Mouse (Mus musculus): ENCODE results near the gene Elp6. TPM values are rescaled to one million over a fixed set of nuclear protein-coding genes. Genes with fewer than 3 reads are reported as not detected.
"Not testable (repeated sequence)": the region's sequence is repeated elsewhere in the genome, so short reads cannot be mapped to it uniquely, and the experiment has no call there.

Elp6 gene
- polyA plus RNA-seq, 1 experiment from 2014 or later, result 25.5 TPM

DNA sequence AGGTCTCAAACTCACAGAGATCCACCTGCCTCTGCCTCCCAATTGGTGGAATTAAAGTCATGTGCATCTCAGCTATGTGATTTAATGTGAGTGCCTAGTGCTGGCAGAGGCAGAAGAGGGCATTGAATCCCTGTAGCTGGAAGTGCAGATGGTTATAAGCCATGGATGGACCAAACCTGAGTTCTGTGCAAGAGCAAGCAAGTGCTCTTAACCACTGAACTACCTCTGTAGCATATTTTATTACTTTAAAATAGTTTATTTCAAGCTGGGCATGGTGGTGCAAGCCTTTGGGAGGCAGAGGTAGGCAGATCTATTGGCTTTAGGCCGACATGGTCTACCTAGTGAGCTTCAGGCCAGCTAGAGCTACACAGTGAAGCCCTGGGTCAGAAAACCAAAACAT is 19.2 kb downstream of the Elp6 start:
- Histone ChIP-seq H3K4me2 (replicated peaks; ENCODE audit: low read depth, low read length) (no peak overlapping the region), H3K9ac (replicated peaks; ENCODE audit: low read depth, low read length) (no peak overlapping the region), H3K9me3 (ENCODE audit: control insufficient read depth, low read depth, low read length) (no peaks in the 10 kb centered on the region), H3K27ac (ENCODE audit: low read length) (no peak overlapping the region), H3K36me3 (ENCODE audit: control insufficient read depth, insufficient read depth, low read length) (peaks cover 13% of the 10 kb centered on the region), H3K4me1 (ENCODE audit: control insufficient read depth, insufficient read depth, low read length) (no peaks in the 10 kb centered on the region), H3K27me3 (ENCODE audit: control insufficient read depth, insufficient read depth, low read length) (no peaks in the 10 kb centered on the region), H3K4me3 (ENCODE audit: low read depth, low read length) (no peak overlapping the region)
- 94% methylated on average over 1 of the region's 1 CpGs for WGBS
- ATAC-seq (ENCODE audit: insufficient number of reproducible peaks, insufficient read depth, low FRiP score, low read depth), result no peak

DNA sequence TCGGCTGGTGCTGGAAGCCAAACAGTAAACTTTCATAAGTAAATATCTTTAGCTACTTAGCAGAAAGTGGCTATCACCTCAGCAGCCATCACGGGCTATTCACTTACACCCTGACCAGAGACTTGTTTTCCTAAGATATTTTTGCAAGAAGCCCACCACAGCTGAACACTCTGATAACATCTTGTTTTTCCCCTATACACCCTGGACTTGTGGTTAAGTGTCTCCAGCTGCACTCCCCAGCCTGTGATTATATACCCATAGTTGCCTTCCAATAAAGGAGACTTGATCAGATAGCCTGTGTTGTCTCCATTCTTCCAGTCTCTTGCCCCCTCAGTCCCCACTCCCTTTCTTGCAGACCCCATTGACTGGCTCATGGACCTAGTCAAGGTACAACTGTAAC is 23.2 kb downstream of the Elp6 start:
- Histone ChIP-seq H3K9ac (replicated peaks; ENCODE audit: low read depth, low read length) (no peak overlapping the region), H3K27me3 (ENCODE audit: control insufficient read depth, insufficient read depth, low read length) (no peaks in the 10 kb centered on the region), H3K4me2 (replicated peaks; ENCODE audit: low read depth, low read length) (no peak overlapping the region), H3K4me3 (ENCODE audit: low read depth, low read length) (no peak overlapping the region), H3K9me3 (ENCODE audit: control insufficient read depth, low read depth, low read length) (no peaks in the 10 kb centered on the region), H3K4me1 (ENCODE audit: control insufficient read depth, insufficient read depth, low read length) (no peaks in the 10 kb centered on the region), H3K27ac (ENCODE audit: low read length) (no peak overlapping the region), H3K36me3 (ENCODE audit: control insufficient read depth, insufficient read depth, low read length) (no peaks in the 10 kb centered on the region)
- WGBS, result 64% methylated on average over 2 of the region's 2 CpGs
- ATAC-seq (ENCODE audit: insufficient number of reproducible peaks, insufficient read depth, low FRiP score, low read depth), result no peak

DNA sequence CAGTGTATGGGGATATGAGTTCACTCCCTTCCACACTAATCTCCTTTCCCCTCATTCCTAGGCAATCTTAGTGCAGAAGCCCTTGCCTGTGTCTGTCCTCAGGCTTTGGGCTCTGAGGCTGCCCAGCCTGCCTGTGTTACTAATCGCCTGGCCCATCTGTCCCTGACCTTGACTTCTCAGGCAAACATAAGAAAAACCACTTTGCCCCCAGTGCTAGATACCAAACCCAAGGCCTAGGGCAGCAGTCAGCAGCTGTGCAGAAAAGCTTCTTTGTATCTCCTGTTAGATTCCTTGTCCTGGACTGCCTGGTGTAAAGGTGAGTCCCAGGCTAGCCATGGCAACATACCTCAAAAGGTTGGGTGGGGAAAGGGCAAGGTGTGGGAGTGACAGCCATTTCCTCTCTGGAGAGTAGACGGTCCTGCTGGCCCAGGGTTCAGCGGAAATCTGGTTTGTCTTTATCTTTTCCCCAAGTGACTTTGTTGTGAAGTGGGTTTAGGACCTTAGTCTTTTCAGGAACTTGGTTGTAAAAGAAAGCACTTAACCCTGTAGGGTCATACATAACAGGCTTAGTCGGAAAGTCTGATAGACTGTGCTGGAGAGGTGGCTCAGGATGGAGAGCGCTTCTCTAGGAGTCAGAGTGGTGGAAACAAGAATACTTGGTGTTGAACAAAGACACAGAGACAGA is 24.1 kb downstream of the Elp6 start:
- Histone ChIP-seq H3K9ac (replicated peaks; ENCODE audit: low read depth, low read length) (no peak overlapping the region), H3K4me3 (ENCODE audit: low read depth, low read length) (no peak overlapping the region), H3K4me2 (replicated peaks; ENCODE audit: low read depth, low read length) (no peak overlapping the region), H3K27me3 (ENCODE audit: control insufficient read depth, insufficient read depth, low read length) (no peaks in the 10 kb centered on the region), H3K4me1 (ENCODE audit: control insufficient read depth, insufficient read depth, low read length) (0 out of 2 replicates have a peak, but pooled peaks cover under 1% of the 10 kb centered on the region), H3K27ac (ENCODE audit: low read length) (no peak overlapping the region), H3K9me3 (ENCODE audit: control insufficient read depth, low read depth, low read length) (no peaks in the 10 kb centered on the region), H3K36me3 (ENCODE audit: control insufficient read depth, insufficient read depth, low read length) (no peaks in the 10 kb centered on the region)
- no peak for ATAC-seq (ENCODE audit: insufficient number of reproducible peaks, insufficient read depth, low FRiP score, low read depth)
- WGBS, result 52% methylated on average over 5 of the region's 5 CpGs

DNA sequence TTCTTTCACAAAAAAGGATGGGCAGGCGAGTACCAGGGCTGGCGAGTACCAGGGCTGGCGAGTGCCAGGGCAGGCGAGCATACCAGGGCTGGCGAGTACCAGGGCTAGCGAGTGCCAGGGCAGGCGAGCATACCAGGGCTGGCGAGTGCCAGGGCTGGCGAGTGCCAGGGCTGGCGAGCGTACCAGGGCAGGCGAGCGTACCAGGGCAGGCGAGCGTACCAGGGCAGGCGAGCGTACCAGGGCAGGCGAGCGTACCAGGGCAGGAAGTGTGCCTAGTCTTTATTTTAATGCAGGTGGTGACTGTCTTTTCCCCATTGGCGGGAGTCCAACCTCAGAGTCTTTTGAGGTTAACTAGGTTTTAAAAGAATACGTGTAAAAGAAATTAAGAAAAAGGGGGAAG is 24.7 kb downstream of the Elp6 start:
- no peak for ATAC-seq (ENCODE audit: insufficient number of reproducible peaks, insufficient read depth, low FRiP score, low read depth)
- H3K4me2 ChIP-seq (replicated peaks; ENCODE audit: low read depth, low read length), result no peak overlapping the region
- 82% methylated on average over 21 of the region's 21 CpGs for WGBS
- H3K27me3 ChIP-seq (ENCODE audit: control insufficient read depth, insufficient read depth, low read length), result no peaks in the 10 kb centered on the region
- 0 out of 2 replicates have a peak, but pooled peaks cover 5% of the 10 kb centered on the region for H3K4me1 ChIP-seq (ENCODE audit: control insufficient read depth, insufficient read depth, low read length)
- H3K9me3 ChIP-seq (ENCODE audit: control insufficient read depth, low read depth, low read length), result no peaks in the 10 kb centered on the region
- no peak overlapping the region for H3K4me3 ChIP-seq (ENCODE audit: low read depth, low read length)
- H3K27ac ChIP-seq (ENCODE audit: low read length), result no peak overlapping the region
- H3K9ac ChIP-seq (replicated peaks; ENCODE audit: low read depth, low read length), result no peak overlapping the region
- H3K36me3 ChIP-seq (ENCODE audit: control insufficient read depth, insufficient read depth, low read length), result no peaks in the 10 kb centered on the region

GRCm38 (mm10) chr9:110330341-110330740 is 25.4 kb downstream of the Elp6 start:
- no peak overlapping the region for H3K4me2 ChIP-seq (replicated peaks; ENCODE audit: low read depth, low read length)
- no peaks in the 10 kb centered on the region for H3K9me3 ChIP-seq (ENCODE audit: control insufficient read depth, low read depth, low read length)
- 0 out of 2 replicates have a peak, but pooled peaks cover 5% of the 10 kb centered on the region for H3K4me1 ChIP-seq (ENCODE audit: control insufficient read depth, insufficient read depth, low read length)
- WGBS, result 37% methylated on average over 6 of the region's 6 CpGs
- no peaks in the 10 kb centered on the region for H3K27me3 ChIP-seq (ENCODE audit: control insufficient read depth, insufficient read depth, low read length)
- H3K4me3 ChIP-seq (ENCODE audit: low read depth, low read length), result no peak overlapping the region
- no peaks in the 10 kb centered on the region for H3K36me3 ChIP-seq (ENCODE audit: control insufficient read depth, insufficient read depth, low read length)
- H3K27ac ChIP-seq (ENCODE audit: low read length), result no peak overlapping the region
- ATAC-seq (ENCODE audit: insufficient number of reproducible peaks, insufficient read depth, low FRiP score, low read depth), result no peak
- H3K9ac ChIP-seq (replicated peaks; ENCODE audit: low read depth, low read length), result no peak overlapping the region

GRCm38 (mm10) chr9:110330913-110331312 is 25.9 kb downstream of the Elp6 start:
- not testable (repeated sequence) for H3K4me3 ChIP-seq (ENCODE audit: low read depth, low read length); H3K9me3 ChIP-seq (ENCODE audit: control insufficient read depth, low read depth, low read length); H3K4me2 ChIP-seq (replicated peaks; ENCODE audit: low read depth, low read length); H3K9ac ChIP-seq (replicated peaks; ENCODE audit: low read depth, low read length); H3K36me3 ChIP-seq (ENCODE audit: control insufficient read depth, insufficient read depth, low read length); H3K27ac ChIP-seq (ENCODE audit: low read length); H3K4me1 ChIP-seq (ENCODE audit: control insufficient read depth, insufficient read depth, low read length); ATAC-seq (ENCODE audit: insufficient number of reproducible peaks, insufficient read depth, low FRiP score, low read depth); H3K27me3 ChIP-seq (ENCODE audit: control insufficient read depth, insufficient read depth, low read length)
- WGBS, result 88% methylated on average over 4 of the region's 5 CpGs

- WGBS, result under 1% methylated on average over 67 of the region's 78 CpGs
- H3K27ac ChIP-seq (ENCODE audit: low read length), result 0 out of 2 replicates have a peak within 1 kb of the TSS, but pooled peaks have one; percentile 7
- peak; percentile 88 for ATAC-seq (ENCODE audit: insufficient number of reproducible peaks, insufficient read depth, low FRiP score, low read depth)
These were observed 28.3 kb downstream of the Elp6 start, which contains the start of gene Scap for GRCm38 (mm10) chr9:110333135-110333895. Gene Scap, plus strand, starts transcription at chr9:110333288.

GRCm38 (mm10) chr9:110333896-110334259 is 28.9 kb downstream of the Elp6 start:
- 10% methylated on average over 12 of the region's 12 CpGs for WGBS
- 0 out of 2 replicates have a peak, but pooled peaks cover 5% of the 10 kb centered on the region for H3K4me1 ChIP-seq (ENCODE audit: control insufficient read depth, insufficient read depth, low read length)
- H3K4me2 ChIP-seq (replicated peaks; ENCODE audit: low read depth, low read length), result peak overlapping the region; percentile 82
- H3K27ac ChIP-seq (ENCODE audit: low read length), result no peak overlapping the region
- peak overlapping the region; percentile 55 for H3K9ac ChIP-seq (replicated peaks; ENCODE audit: low read depth, low read length)
- ATAC-seq (ENCODE audit: insufficient number of reproducible peaks, insufficient read depth, low FRiP score, low read depth), result no peak
- H3K27me3 ChIP-seq (ENCODE audit: control insufficient read depth, insufficient read depth, low read length), result no peaks in the 10 kb centered on the region
- no peaks in the 10 kb centered on the region for H3K9me3 ChIP-seq (ENCODE audit: control insufficient read depth, low read depth, low read length)
- H3K36me3 ChIP-seq (ENCODE audit: control insufficient read depth, insufficient read depth, low read length), result no peaks in the 10 kb centered on the region
- peak overlapping the region; percentile 83 for H3K4me3 ChIP-seq (ENCODE audit: low read depth, low read length)

More at GRCm38 (mm10) chr9:110333135-110333895, 28.3 kb downstream of the Elp6 start, which contains the start of gene Scap:
- Histone ChIP-seq H3K9me3 (ENCODE audit: control insufficient read depth, low read depth, low read length) (no peaks in the 10 kb centered on the region), H3K27me3 (ENCODE audit: control insufficient read depth, insufficient read depth, low read length) (no peaks in the 10 kb centered on the region), H3K4me2 (replicated peaks; ENCODE audit: low read depth, low read length) (peak within 1 kb of the TSS; percentile 82), H3K4me3 (ENCODE audit: low read depth, low read length) (peak within 1 kb of the TSS; percentile 83), H3K36me3 (ENCODE audit: control insufficient read depth, insufficient read depth, low read length) (no peaks in the 10 kb centered on the region), H3K4me1 (ENCODE audit: control insufficient read depth, insufficient read depth, low read length) (0 out of 2 replicates have a peak, but pooled peaks cover 5% of the 10 kb centered on the region), H3K9ac (replicated peaks; ENCODE audit: low read depth, low read length) (peak within 1 kb of the TSS; percentile 55)
